Mouse (Mus musculus) embryo, embryonic 11.5 days (tissue): ENCODE results near the gene Gm8050.
"Not testable (repeated sequence)": the region's sequence is repeated elsewhere in the genome, so short reads cannot be mapped to it uniquely, and the experiment has no call there.

Experiments
- DNase-seq: peaks from one replicate; pipeline ENCODE4 v3.0.0-alpha.2; 2012; ENCODE audit warnings: low read depth, low spot score

Gene Gm8050

DNA sequence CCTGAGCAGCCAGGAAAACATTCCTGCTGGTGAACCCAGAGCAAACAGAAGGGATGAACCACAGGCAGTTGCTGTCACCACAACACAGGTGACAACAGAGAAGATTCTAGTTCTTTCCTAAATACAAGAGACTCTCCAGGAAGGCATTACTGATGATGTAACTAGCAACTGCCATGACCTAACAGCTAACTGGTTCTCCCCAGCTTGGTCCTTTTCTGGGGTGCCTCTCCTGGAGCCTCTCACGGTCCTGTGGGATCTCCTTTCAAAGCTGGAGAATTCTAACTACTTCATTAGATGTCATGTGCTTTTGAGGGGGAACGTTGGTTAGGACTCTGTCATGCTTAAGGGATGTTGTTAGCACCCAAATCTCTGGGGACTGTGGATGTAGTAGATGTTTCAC lies at the start of gene Gm8050:
TSS of gene Gm8050 (minus strand) at position 101 of the 400 bp plus-strand sequence.
- DNase-seq = not testable (repeated sequence)

DNA sequence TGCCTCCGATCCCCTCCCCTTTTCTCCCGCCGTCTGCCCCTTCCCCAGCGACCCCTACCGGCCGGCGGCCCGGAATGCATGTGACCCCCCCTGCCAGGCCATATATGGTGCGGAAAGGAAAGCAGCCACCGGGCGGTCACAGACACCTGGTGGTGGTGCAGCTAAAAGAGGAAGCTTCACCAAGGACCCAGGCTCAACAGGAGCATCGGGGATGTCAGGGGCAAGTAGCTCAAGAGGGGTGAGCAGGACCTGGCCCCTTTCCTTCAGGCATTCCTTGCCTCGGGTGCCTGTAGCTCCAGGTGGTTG lies 37.1 kb upstream of the Gm8050 start:
- DNase-seq = not testable (repeated sequence)

DNA sequence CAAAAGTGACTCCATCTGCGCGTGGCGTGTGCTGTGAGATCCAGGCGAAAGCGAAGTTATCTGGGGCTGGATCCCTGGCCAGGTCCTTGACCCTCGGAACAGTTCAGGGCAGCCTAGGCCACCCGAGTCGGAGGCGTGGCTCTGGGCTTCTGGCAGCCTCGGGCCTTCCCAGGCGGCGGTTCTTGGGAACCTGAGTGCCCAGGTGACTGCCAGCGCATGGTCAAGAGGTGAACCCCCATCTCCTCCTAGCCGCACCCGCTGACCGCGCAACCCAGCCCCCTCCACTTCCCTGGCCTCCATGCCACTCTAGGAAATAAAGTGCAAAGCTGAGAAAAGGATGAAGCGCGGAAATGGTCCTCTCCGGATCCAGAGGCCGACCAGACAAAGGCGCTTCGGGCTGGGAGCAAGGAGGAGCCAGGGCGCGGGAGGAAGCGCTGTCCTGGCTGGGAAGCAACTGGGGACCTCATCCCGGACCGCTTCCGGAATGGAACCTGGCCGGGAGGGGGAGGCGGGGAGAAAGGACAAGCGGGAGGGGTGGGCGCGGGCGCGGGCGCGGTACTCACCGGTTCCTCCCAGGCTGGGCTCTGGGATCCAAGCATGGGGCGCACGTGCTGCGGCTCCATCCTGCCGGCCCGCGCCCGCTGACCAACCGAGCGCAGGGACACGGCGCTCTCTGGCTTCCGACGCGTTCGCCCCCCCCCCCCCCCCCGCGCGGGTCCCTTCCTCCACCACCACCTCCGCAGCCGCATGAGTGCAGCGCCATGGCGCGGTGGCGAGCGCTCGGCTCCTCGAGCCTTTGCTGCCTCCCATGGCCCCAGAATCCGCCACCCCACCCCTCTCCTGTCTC lies 36.6 kb upstream of the Gm8050 start:
- DNase-seq = not testable (repeated sequence)

DNA sequence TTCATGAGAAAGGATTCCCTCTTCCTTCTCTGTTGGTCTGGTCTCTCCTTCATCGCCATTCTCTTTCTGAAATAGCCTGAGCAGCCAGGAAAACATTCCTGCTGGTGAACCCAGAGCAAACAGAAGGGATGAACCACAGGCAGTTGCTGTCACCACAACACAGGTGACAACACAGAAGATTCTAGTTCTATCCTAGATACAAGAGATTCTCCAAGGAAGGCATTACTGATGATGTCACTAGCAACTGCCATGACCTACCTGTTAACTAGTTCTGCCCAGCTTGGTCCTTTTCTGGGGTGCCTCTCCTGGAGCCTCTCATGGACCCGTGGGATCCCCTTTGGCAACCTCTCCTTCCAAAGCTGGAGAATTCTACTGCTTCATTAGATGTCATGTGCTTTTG lies 22.2 kb upstream of the Gm8050 start, which contains the start of gene Gm3636:
TSS of gene Gm3636 (minus strand) at position 101 of the 400 bp plus-strand sequence.
- not testable (repeated sequence) for DNase-seq

DNA sequence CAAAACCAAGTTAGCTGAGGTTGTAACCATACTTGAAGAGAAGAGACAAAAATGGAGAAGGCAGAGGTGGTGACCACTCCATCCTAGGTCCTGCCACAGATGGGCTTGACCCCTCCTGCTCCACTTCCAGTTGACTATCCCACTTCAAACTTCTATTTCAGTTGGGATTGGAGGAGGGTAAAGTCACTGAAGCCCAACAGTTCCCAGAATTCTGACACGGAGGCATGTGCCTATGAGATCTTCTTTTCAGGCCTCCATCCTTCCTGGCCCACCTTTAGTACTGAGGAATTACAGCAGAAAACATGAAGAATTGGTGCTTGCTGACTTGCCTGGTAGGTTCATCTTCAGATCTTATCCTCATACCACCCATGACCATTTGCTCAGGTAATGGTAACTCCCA lies 36.0 kb downstream of the Gm8050 start, which contains the start of gene Gm10251:
TSS of gene Gm10251 (minus strand) at position 101 of the 400 bp plus-strand sequence.
- DNase-seq = not testable (repeated sequence)
